Mouse (Mus musculus): ENCODE results near the gene Sf3a2.

Sf3a2 gene

DNA sequence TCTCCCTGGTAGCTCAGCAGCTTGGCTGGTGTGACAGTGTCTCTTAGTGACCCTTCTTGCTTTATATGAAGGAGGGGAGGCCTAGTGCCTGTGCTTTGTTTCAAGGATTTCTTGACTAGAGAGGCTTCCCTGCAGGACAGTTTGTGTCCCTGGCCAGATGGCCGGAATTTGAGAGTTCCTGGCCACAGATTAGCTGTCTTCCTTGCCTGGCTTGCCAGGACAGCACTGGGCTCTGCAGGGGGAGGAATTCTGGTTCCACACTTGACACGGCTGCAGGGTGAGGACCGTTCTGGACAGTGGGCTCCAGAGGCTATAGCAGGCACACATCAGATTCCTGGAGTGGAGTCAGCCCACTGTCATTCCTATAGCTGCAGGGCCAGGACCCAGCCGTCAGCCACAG, 22.3 kb upstream of the Sf3a2 start:
- no peak for DNase-seq (ENCODE audit: low spot score in 2 of 2)

DNA sequence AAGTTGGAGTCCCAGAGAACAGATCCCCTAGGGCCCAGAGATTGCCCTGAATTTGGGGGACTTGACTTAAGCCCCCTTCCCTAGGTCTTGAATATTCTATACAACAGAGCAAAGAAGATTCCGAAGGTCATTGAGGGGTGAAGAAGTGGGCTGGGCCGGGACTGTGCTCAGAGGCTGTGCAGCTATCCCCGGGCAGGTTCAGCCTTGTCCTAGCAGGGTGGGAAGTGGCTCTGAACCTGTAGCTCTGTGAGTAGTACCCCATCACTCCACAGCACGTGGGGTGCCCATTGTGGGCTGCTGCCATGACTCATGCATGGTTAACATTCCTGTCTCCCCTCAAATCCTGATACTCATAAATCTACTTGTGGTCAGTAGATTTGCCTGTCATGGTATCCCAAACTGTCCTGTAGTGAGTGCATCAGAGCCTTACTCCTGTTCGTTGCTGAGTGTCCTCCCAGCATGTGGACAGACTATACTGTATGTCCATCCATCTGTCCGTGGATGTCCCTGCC, 21.6 kb upstream of the Sf3a2 start:
- no peak for DNase-seq (ENCODE audit: low spot score in 2 of 2)

DNA sequence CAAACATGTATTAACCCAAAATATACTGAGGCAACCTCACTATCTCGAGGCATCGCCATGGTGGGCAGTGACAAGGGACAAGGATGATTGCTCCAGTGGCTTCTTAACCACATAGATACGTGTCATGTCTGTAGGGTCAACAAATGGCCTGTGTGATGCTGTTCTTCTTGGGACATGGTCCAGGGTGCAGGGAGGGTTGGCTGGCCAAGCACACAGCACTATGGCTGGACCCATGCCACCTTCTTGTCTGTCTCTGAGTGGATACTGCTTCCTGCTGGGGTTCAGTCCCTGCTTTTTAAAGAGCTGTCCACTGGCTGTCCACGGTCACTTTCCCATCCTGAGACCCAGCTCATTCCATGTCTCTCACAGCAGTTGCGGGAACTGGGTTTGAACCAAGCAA, 20.9 kb upstream of the Sf3a2 start:
- no peak for DNase-seq (ENCODE audit: low spot score in 2 of 2)

DNA sequence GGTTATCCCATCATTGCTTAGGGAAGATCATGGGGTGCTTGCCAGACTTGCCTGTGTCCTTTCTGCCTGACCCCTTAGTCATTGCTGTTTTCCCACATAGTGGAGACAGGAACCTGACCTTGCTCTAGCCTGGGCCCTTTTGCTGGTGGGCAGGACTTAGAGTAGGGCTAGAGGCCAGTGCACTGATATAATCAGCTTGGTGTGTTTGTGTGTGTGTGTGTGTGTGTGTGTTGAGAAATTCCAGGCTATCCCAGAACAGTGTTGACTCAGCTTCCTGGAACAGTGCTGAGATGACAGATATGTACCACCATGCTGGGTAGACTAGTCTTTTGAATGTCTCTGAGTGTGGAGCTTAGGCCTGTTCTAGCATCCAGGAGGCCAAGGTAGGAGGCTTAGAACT, 18.4 kb upstream of the Sf3a2 start:
- no peak for DNase-seq (ENCODE audit: low spot score in 2 of 2)

DNA sequence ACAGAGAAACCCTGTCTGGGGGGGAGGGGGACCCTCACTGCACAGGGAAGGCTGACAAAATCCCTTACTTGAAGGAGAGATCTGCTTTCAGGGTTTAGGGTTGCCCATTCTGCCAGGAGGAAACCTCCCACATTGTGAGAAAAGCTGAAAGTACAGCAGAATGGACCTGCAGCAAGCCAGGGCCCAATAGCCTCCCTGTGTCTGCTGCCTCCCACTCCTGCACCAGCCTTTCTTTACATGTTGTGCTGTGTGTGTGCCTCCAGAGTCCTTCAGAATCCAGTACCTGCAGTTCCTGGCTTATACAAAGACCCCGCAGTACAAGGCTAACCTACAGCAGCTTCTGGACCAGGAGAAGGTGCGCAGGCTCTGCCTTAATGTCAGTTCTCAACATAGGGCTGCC, 13.7 kb upstream of the Sf3a2 start:
- DNase-seq (ENCODE audit: low spot score in 2 of 2), result no peak

DNA sequence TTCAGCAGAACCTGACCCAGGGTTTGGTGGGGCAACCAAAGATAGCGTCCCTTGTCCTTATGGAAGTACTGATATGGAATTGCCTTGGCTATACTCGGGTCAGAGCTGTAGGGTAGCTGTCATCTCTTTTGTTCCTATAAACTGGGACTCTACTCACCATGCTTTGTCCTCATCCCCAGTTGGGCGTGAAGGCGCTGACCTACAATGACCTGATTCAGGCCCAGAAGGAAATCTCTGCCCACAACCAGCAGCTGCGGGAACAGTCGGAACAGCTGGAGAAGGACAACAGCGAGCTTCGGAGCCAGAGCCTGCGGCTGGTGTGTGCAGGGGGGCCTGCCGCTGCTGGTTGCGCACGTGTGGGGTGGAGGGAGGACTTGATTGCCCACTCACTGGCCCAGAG, 13.1 kb upstream of the Sf3a2 start:
- DNase-seq (ENCODE audit: low spot score in 2 of 2), result no peak

DNA sequence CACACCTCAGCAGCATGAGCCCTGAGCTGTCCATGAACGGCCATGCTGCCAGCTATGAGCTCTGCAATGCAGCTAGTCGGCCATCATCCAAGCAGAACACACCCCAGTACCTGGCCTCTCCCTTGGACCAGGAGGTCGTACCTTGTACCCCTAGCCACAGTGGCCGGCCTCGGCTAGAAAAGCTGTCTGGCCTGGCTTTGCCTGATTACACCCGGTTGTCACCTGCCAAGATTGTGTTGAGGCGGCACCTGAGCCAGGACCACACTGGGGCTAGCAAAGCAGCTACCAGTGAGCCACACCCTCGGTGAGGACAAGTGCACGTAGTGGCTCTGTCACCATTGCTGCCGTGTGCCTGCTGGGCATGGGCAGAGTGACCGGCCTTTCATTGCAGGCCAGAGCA, 12.0 kb upstream of the Sf3a2 start:
- DNase-seq (ENCODE audit: low spot score in 2 of 2), result no peak

DNA sequence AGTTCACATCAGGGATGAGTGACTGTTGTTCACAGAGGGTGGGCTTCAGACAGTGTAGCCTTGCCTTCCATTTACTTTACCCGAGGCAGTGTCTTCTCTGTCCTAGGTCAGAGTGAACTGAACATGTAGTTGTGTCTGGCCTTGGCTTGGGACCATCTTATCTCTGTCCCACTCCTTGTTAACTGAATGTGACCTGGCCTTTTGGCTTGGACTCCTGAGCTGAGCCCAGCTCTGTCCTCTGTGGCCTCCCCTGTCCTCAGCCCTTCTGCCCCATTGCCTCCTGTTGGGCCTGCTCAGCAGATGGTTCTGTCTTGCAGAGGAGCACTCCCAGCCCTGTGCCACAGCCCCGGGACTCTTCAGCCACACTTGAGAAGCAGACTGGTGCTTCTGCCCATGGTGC, 10.5 kb upstream of the Sf3a2 start:
- DNase-seq (ENCODE audit: low spot score in 2 of 2), result no peak

DNA sequence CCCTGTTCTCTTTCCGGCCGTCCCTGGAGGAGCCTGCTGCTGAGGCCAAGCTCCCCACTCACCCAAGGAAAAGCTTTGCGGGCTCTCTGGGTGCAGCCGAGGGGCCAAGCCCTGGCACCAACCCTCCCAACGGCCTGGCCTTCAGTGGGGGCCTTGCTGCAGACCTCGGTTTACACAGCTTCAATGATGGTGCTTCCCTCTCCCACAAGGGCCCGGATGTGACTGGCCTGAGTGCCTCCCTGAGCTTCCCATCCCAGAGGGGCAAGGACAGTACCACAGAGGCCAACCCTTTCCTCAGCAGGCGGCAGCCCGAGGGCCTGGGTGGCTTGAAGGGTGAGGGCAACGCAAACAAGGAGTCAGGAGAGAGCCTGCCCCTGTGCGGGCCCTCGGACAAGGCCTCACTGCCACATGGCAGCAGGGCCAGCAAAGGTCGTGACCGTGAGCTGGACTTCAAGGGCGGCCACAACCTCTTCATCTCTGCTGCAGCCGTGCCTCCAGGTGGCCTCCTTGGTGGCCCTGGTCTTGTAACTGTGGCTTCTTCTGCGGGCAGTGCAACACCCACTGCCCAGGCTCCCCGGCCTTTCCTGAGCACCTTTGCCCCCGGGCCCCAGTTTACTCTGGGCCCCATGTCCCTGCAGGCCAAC, 7.1 kb upstream of the Sf3a2 start:
- DNase-seq (ENCODE audit: low spot score in 2 of 2), result no peak

DNA sequence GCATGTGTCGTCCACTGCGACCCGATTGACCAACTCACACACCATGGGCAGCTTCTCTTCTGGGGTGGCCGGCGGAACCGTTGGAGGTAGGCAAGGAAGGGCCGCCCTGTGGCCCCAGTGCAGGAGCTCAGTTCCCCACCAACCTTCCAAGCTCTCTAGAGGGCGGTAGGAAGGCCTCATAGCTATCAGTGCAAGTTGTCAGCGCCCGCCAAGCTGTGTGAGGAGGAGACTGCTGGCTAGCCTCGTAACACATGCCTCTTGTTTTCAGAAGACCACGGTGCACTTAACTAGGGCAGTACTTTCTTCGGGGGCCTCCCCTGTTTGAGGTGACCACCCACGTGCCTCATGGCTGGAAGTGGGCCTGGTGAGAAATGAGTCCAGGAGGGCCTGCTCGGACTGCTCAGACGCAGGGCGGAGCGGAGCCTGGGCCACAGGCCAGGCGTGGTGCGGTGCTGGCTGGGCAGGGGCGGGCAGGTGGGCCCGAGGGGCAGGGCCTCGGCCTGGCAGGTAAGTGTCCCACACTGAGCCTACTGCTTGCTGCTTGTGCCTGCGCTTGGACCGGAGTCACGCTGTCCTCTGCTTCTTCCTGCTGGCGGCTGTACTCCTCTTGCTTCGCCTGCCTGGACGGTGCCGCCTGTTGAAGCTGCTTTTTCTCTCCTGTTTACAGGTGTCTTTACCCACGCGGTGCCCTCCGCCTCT, 6.4 kb upstream of the Sf3a2 start:
- DNase-seq (ENCODE audit: low spot score in 2 of 2), result no peak

DNA sequence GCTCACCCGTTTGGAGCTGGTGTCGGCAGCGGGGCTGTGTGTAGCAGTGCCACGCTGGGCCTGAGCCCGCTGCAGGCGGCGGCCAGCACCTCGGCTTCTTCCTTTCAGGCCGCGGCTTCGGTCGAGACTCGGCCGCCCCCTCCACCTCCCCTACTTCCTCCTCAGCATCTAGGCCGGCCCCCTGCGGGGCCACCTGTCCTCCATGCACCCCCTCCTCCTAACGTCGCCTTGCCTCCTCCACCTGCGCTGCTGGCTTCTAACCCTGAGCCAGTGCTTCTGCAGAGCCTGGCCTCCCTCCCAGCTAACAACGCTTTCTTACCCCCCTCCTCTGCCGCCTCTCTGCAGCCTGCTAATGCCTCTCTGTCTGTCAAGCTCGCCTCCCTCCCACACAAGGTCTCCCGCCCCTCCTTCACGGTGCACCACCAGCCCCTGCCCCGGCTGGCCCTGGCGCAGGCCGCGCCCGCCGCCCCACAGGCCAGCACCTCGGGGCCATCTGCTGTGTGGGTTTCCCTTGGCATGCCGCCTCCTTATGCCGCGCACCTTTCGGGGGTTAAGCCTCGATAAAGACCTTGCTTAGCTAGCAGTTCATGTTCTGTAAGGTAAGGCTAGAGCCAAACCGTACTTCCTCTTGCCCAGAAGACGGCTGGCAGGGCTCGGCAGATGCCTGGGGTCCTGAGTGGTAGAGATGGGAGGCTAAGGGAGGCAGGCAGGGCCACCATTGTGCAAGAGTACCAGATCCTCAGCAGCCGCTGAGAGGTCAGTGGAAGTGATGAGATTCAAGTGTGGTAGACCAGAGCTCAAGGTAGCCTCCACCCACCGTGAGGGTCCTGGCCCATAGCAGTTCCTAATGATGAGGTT, 5.6 kb upstream of the Sf3a2 start:
- DNase-seq (ENCODE audit: low spot score in 2 of 2), result no peak

DNA sequence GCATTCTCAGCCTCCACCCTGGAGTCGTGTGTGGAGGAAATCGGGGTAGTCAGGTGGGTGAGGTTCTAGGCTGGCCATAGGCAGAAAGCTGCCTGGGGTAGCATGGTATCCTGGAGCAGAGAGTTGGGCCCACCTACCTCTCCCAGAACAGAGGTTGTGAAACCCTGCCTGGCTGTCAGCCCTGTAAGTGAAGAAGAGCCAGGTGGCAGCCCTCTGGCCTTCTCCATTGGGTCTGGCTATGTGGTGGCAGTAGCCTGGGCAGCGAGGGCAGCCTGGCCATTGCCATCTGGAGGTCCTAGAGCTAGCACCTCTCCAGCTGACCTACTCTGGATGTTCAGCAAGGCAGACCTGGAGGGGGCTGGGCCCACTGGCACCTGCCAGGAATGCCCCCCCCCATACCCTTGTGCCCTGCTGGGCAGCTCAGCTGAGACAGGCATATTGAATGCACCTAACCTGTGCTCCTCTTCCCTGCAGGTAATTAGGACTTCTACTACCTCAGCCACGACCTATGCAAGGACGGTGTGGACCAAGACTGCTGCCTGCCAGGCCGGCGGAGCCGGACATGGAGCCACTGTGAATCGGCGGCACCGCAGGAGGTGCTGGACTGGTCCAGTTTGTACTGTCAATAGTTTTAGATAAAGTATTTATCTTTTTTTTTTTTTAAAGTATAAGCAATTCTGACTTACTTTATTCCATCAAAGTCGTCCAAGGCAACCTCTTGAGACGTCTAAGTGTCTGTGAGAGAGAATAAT, 4.8 kb upstream of the Sf3a2 start:
- DNase-seq (ENCODE audit: low spot score in 2 of 2), result no peak

DNA sequence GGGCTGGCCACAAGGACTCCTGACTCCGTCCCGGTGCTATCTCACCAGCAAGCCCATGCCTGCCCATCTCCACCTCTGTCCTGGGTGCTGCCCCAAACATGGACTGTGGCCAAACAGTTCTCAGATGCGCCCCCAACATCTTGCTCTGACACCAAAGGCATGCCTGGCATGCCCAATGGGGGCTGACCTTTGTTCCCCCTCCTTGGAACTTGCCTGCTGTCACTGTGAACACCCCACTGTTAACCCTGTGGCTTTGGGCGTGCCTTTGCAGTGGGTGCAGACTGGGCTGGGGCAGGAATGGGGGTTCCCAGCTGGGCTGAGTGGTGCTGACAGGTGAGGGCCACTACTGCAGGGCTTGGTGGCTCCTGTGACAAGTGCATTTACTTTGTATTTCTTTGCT, 4.2 kb upstream of the Sf3a2 start:
- no peak for DNase-seq (ENCODE audit: low spot score in 2 of 2)

DNA sequence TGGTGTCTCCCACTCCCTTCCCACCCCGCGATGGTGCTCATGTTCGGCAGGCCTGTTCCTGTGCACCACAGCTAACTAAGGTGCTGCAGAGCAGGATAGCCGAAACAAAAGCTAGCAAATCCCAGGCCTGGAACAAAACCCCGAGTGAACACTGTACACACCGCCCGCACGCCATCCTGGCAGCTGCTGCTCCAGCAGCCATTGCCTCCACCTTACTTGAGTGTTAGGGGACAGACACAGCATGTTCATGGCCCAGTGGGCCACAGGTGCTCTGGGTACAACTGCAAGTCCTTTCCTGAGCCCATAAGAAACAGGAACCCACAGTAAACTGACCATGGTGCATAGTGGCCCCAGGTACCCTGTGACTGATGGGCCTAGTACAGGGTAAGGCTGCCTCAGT, 3.2 kb upstream of the Sf3a2 start:
- DNase-seq (ENCODE audit: low spot score in 2 of 2), result no peak

DNA sequence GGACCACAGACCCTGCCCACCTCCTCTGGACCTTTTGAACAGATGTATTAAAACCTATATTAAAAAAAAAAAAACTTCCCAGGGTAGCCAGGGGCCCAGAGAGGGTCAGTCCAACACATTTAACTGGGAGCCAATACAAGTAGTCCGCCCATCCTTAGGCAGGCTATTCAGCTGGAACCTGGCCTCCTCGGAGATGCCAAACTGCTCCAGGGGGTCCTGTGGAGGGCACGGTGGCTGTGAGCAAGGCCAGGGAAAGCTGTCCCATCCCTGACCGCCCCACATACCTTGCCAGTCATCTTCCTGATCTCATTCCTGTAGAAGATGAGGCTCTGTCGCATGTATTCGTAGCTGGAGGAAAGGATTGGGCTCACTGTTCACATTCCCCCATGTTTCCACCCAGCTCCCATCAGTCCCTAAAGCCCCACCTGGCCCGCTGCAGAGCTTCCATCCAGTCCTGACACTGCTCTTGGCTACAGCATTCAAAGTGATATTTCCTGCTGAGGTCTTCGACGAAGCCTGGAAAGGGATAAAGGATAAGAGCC, 1.6 kb upstream of the Sf3a2 start:
- DNase-seq (ENCODE audit: low spot score in 2 of 2), result no peak

DNA sequence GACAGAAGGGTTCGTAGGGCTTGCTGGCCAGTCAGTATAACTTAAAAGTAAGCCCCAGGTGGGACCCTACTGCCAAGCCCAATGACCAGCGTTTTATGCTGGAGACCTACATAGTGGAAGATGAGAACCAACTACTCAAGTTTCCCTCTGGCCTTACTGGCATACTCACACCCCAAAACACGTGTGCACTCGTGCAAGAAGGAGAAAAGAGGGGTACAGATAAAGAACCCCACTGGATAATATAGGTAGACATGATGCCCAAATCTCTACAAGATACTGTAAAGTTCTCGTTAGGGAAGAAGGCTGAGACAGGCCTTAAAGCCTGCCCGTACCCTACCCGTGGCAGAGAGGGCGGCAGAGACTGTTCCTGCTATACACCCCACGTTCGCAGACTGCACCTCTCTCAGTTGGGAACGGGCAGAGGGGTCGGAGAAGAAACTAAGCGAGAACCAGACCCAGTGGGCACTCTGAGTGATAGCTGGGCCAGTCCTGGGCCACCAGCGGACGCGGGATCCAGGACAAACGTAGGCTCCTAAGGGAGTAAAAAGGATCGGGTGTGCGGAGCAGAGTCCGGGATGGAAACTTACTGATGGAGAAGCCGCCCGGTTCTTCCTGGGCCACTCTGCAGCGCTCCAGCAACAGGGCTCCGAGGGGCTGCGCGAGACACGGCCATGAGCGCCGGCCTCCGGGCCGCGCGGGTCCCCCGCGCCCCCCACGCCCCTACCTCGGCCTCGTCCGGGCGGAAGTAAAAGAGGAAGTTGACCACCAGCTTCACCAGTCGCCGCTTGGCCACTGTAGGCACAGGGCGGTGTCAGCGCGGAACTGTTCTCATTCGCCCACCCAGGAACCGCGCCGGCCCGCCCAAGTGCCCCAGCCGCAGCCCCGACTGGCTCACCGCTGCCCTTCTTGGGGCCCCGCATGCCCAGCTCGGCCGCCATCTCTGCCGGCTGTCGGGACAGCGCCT, 530 bp upstream of the Sf3a2 start:
- no peak for DNase-seq (ENCODE audit: low spot score in 2 of 2)

DNA sequence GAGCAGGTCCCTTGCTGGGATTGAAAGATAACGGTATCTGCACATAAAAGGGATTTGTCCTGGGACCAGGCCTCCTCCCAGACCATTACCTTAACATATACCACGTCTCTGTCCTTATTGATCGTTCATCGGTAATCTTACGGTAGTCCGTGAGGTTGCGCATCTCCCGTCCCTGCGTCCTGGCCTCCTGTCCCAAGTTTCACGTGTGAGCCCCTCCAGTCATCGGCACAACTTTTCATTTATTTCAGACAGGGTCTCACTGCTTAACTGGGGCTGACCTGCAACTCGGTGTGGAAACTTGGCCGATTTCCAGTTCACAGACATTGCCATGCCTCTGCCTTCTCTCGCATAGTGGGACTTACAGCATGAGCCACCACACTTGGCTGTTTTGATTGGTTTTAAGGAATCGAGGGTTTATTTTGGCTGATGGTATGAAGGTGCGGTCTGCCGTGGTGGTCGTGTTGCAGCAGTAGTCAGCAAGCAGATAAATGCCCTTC, 1.1 kb downstream of the Sf3a2 start:
- DNase-seq (ENCODE audit: low spot score in 2 of 2), result no peak

DNA sequence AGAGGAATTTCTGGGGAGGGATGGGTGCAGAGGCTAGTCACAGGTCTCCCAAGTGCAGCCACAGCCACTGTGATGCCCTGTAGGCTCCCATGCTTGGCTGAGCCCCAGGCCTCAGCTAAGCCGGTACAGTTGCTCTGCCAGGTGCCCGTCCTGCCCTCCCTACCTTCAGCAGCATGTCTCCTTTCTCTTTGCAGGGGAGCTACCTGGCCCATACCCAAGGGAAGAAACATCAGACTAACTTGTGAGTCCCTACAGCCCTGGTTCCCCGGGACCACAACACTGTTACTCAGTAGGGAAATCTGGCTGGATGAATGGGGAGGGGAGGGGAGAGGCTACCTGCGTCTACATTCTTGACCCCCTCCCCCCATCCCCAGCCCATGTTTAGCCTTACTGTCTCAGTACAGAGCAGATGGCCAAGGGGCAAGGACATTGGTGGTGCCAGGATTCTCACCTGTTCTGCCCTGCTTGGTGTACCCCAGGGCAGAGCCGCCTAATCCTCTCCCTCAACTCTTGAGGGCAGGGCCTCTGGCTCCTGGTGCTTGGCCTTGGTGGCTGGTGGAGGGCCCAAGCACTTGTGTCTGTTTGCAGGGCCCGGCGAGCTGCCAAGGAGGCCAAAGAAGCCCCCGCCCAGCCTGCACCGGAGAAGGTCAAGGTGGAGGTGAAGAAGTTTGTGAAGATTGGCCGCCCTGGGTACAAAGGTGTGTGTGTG, 4.4 kb downstream of the Sf3a2 start:
- no peak for DNase-seq (ENCODE audit: low spot score in 2 of 2)

DNA sequence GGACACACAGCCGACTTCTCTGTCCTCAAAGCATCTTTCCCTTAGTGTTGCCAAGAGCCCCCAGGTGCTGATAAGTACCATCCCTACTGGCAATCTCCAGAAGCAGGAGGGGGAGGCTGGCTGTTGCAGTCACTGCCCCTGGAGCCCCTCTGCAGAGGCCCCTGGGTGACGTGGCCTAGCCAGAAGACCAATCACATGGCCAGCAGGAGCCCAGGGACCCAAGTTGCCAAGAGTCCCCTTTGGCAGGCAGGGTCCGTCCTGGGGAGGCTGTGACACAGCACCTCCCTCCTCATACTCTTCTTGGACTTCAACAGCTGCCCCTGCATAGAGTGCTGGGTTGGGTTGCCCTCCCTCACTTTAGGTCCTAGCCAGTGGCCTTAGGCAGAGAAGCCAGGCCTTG, 5.0 kb downstream of the Sf3a2 start:
- DNase-seq (ENCODE audit: low spot score in 2 of 2), result no peak

DNA sequence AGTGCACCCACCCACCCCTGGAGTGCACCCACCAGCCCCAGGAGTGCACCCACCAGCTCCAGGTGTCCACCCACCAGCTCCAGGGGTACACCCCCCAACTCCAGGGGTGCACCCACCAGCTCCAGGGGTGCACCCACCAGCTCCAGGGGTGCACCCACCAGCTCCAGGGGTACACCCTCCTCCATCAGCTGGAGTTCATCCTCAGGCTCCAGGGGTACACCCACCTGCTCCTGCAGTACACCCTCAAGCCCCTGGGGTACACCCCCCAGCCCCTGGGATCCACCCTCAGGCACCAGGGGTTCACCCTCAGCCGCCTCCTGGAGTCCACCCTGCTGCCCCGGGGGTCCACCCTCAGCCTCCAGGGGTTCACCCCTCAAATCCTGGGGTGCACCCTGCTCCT, 6.3 kb downstream of the Sf3a2 start:
- DNase-seq (ENCODE audit: low spot score in 2 of 2), result no peak
